Mouse (Mus musculus) small intestine, adult 2 months (tissue): ENCODE data around the gene Usp2.

ENCODE experiments used
- CTCF ChIP-seq: fragments of 200-500 bp; IDR thresholded peaks from 2 replicates; pipeline ENCODE4 v1.5.1; 2012; ENCODE audit warnings: low read depth, mild to moderate bottlenecking, control low read depth, inconsistent platforms, low read length, moderate library complexity, mixed read lengths; ENCODE audit not compliant: insufficient replicate concordance, insufficient read length; ENCODE audit errors: extremely low read depth
- POLR2A ChIP-seq: fragments of 200-500 bp; IDR thresholded peaks from 2 replicates; pipeline ENCODE4 v1.6.1; 2012; ENCODE audit warnings: low read depth, mild to moderate bottlenecking, control low read depth, inconsistent platforms, low read length, moderate library complexity

DNA sequence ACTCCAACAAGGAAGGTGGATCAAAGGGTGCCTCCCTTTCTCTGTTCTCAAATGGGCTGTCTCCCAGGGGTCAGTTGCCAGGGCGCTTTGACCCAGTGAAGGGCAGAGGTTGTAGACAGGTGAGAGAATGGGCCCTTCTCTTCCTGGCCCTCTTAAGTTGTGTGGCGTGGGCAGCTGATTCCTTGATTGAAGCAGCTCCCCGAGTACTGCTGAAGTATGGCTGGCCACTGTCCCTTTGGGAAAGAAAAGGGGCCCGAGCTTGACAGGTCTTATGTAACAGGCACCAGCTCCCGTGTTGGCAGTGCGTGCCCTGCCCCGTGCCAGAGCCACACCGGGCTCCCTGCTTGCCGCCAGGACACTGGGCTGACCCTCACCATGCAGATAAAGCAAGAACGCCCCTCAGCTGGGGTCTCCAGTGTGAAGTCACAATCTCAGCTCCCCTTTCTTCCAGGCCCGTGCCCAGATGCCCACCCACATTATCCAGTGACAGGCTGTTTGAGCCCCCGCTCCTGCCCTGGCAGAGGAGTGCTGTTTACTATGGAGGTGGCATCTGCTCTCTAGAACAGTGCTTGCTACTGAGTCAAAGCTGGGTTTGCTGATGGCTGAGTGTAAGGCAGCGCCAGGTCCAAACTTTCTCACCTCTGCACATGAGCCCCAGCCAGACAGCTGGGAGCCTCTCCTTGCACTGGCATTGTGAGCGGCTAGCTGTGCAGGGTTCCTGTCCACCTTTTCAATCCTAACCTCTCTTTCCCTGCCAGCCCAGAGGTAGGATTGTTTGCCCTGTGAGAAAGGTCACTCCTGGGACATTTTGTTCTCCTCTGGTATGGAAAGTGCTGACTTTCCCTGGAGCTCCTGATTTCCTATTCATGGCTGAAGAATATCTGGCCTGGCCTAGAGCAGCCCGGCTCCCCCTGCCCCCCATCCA, 19.2 kb downstream of the Usp2 start:
- no peak for TF ChIP-seq CTCF
- no peak; the same call in 1 of the 2 replicates for TF ChIP-seq POLR2A
